Mouse (Mus musculus) forebrain, embryonic 15.5 days (tissue): ENCODE measurements around the gene Sycp2l. TPM values are rescaled to one million over a fixed set of nuclear protein-coding genes. Genes with fewer than 3 reads are reported as not detected.

Source experiments
- ATAC-seq: fragments of 200-750 bp; cut with Nextera tagmentation; replicated peaks from 2 replicates; pipeline ENCODE4 v1.8.0; 2017; ENCODE audit warnings: mild to moderate bottlenecking, moderate TSS enrichment, moderate library complexity
- H3K27ac ChIP-seq: fragments of 300-500 bp; sonication (generic); replicated peaks from 2 replicates; pipeline ENCODE4 v1.5.1; 2015; ENCODE audit warnings: mild to moderate bottlenecking, inconsistent platforms
- H3K27me3 ChIP-seq: fragments of 300-500 bp; sonication (generic); 2 replicates; pipeline ENCODE4 v1.6.1; 2015; ENCODE audit warnings: inconsistent platforms
- H3K36me3 ChIP-seq: fragments of 300-500 bp; sonication (generic); 2 replicates; pipeline ENCODE4 v1.6.1; 2015; ENCODE audit warnings: mild to moderate bottlenecking, inconsistent platforms
- H3K4me1 ChIP-seq: fragments of 300-500 bp; sonication (generic); 2 replicates; pipeline ENCODE4 v1.6.1; 2015; ENCODE audit warnings: inconsistent platforms
- H3K4me2 ChIP-seq: fragments of 300-500 bp; sonication (generic); replicated peaks from 2 replicates; pipeline ENCODE4 v1.6.1; 2015; ENCODE audit warnings: mild to moderate bottlenecking, inconsistent platforms
- H3K4me3 ChIP-seq: fragments of 300-500 bp; sonication (generic); 2 replicates; pipeline ENCODE4 v1.5.1; 2015; ENCODE audit warnings: mild to moderate bottlenecking, inconsistent platforms
- H3K9ac ChIP-seq: fragments of 300-500 bp; sonication (generic); replicated peaks from 2 replicates; pipeline ENCODE4 v1.6.1; 2015; ENCODE audit warnings: mild to moderate bottlenecking, inconsistent platforms
- H3K9me3 ChIP-seq: fragments of 300-500 bp; sonication (generic); 2 replicates; pipeline ENCODE4 v1.6.1; 2016; ENCODE audit warnings: inconsistent platforms
- WGBS: fragments of 180-500 bp; shearing (Covaris S2); methylation state at CpG from one replicate; pipeline ENCODE4 v1.1.7; 2015; ENCODE audit warnings: mixed read lengths; 5-methylcytosine and 5-hydroxymethylcytosine counted together
- polyA plus RNA-seq: library from polyadenylated mRNA; unstranded; fragments of >200 nt; fragmentation: Nextera tagmentation; extraction: Ambion mirVana; gene quantifications from 2 replicates; pipeline ENCODE4 v1.2.1, GENCODE M21; 2015

The Sycp2l gene
- polyA plus RNA-seq, 1 experiment from 2014 or later, result not detected

GRCm38 (mm10) chr13:41091271-41091670 lies 22.8 kb upstream of the Sycp2l start:
- Histone ChIP-seq H3K36me3 (no peaks in the 10 kb centered on the region), H3K27me3 (no peaks in the 10 kb centered on the region), H3K9ac (no peak overlapping the region), H3K27ac (no peak overlapping the region), H3K4me3 (no peak overlapping the region), H3K4me2 (no peak overlapping the region), H3K9me3 (no peaks in the 10 kb centered on the region), H3K4me1 (no peaks in the 10 kb centered on the region)
- no peak for ATAC-seq
- 50% methylated on average over 10 of the region's 10 CpGs for WGBS

- no peaks in the 10 kb centered on the region for H3K27me3 ChIP-seq
- no peak for ATAC-seq
- no peaks in the 10 kb centered on the region for H3K36me3 ChIP-seq
- no peak overlapping the region for H3K4me2 ChIP-seq
- H3K4me3 ChIP-seq, result no peak overlapping the region
- H3K4me1 ChIP-seq, result no peaks in the 10 kb centered on the region
- H3K9me3 ChIP-seq, result no peaks in the 10 kb centered on the region
- H3K9ac ChIP-seq, result no peak overlapping the region
- no peak overlapping the region for H3K27ac ChIP-seq
- WGBS, result 81% methylated on average over 10 of the region's 10 CpGs
These were observed 19.9 kb upstream of the Sycp2l start for GRCm38 (mm10) chr13:41094160-41094559.

- no peak overlapping the region for H3K4me2 ChIP-seq
- H3K27ac ChIP-seq, result no peak overlapping the region
- no peaks in the 10 kb centered on the region for H3K9me3 ChIP-seq
- H3K4me3 ChIP-seq, result no peak overlapping the region
- H3K27me3 ChIP-seq, result no peaks in the 10 kb centered on the region
- no peak for ATAC-seq
- H3K36me3 ChIP-seq, result no peaks in the 10 kb centered on the region
- 84% methylated on average over 16 of the region's 16 CpGs for WGBS
- no peaks in the 10 kb centered on the region for H3K4me1 ChIP-seq
- H3K9ac ChIP-seq, result no peak overlapping the region
These were observed 16.6 kb upstream of the Sycp2l start for GRCm38 (mm10) chr13:41097324-41098058.

GRCm38 (mm10) chr13:41098325-41098724 lies 15.8 kb upstream of the Sycp2l start:
- H3K27me3 ChIP-seq, result no peaks in the 10 kb centered on the region
- WGBS, result 90% methylated on average over 15 of the region's 15 CpGs
- H3K27ac ChIP-seq, result no peak overlapping the region
- no peaks in the 10 kb centered on the region for H3K4me1 ChIP-seq
- H3K9me3 ChIP-seq, result no peaks in the 10 kb centered on the region
- H3K4me2 ChIP-seq, result no peak overlapping the region
- no peak overlapping the region for H3K9ac ChIP-seq
- no peak for ATAC-seq
- H3K4me3 ChIP-seq, result no peak overlapping the region
- no peaks in the 10 kb centered on the region for H3K36me3 ChIP-seq

- Histone ChIP-seq H3K9me3 (no peaks in the 10 kb centered on the region), H3K36me3 (no peaks in the 10 kb centered on the region)
- no peak for ATAC-seq
These were observed 14.1 kb upstream of the Sycp2l start for GRCm38 (mm10) chr13:41100031-41100430.

GRCm38 (mm10) chr13:41103841-41104525 lies 10.1 kb upstream of the Sycp2l start:
- H3K9me3 ChIP-seq, result no peaks in the 10 kb centered on the region
- H3K27me3 ChIP-seq, result no peaks in the 10 kb centered on the region
- no peak overlapping the region for H3K4me3 ChIP-seq
- no peak for ATAC-seq
- H3K27ac ChIP-seq, result no peak overlapping the region
- no peaks in the 10 kb centered on the region for H3K36me3 ChIP-seq
- no peaks in the 10 kb centered on the region for H3K4me1 ChIP-seq
- H3K4me2 ChIP-seq, result no peak overlapping the region
- WGBS, result 71% methylated on average over 12 of the region's 12 CpGs
- H3K9ac ChIP-seq, result no peak overlapping the region

More at GRCm38 (mm10) chr13:41100031-41100430, 14.1 kb upstream of the Sycp2l start:
- no peak overlapping the region for H3K27ac ChIP-seq
- no peaks in the 10 kb centered on the region for H3K27me3 ChIP-seq
- no peaks in the 10 kb centered on the region for H3K4me1 ChIP-seq
- H3K9ac ChIP-seq, result no peak overlapping the region
- no peak overlapping the region for H3K4me3 ChIP-seq
- H3K4me2 ChIP-seq, result no peak overlapping the region
- WGBS, result 96% methylated on average over 2 of the region's 2 CpGs

- no peaks in the 10 kb centered on the region for H3K4me1 ChIP-seq
- no peaks in the 10 kb centered on the region for H3K36me3 ChIP-seq
- H3K4me2 ChIP-seq, result no peak overlapping the region
- H3K27ac ChIP-seq, result no peak overlapping the region
- H3K9ac ChIP-seq, result no peak overlapping the region
- H3K27me3 ChIP-seq, result no peaks in the 10 kb centered on the region
- H3K9me3 ChIP-seq, result no peaks in the 10 kb centered on the region
- 96% methylated on average over 13 of the region's 13 CpGs for WGBS
- no peak overlapping the region for H3K4me3 ChIP-seq
- ATAC-seq, result no peak
These were observed 8.6 kb upstream of the Sycp2l start for GRCm38 (mm10) chr13:41105541-41105940.

GRCm38 (mm10) chr13:41110935-41111334 lies 3.2 kb upstream of the Sycp2l start, which contains the start of gene Gcm2:
Gcm2 (minus strand) TSS chr13:41111035.
- H3K27ac ChIP-seq, result no peak within 1 kb of the TSS
- H3K36me3 ChIP-seq, result no peaks in the 10 kb centered on the region
- no peaks in the 10 kb centered on the region for H3K9me3 ChIP-seq
- no peak within 1 kb of the TSS for H3K4me2 ChIP-seq
- ATAC-seq, result no peak
- no peaks in the 10 kb centered on the region for H3K4me1 ChIP-seq
- 78% methylated on average over 3 of the region's 3 CpGs for WGBS
- H3K9ac ChIP-seq, result no peak within 1 kb of the TSS
- no peak within 1 kb of the TSS for H3K4me3 ChIP-seq
- H3K27me3 ChIP-seq, result no peaks in the 10 kb centered on the region; the same call in 1 of the 2 replicates

GRCm38 (mm10) chr13:41119152-41119945 lies 5.2 kb downstream of the Sycp2l start:
- H3K4me2 ChIP-seq, result no peak overlapping the region
- no peaks in the 10 kb centered on the region for H3K9me3 ChIP-seq
- H3K36me3 ChIP-seq, result no peaks in the 10 kb centered on the region
- no peak overlapping the region for H3K4me3 ChIP-seq
- H3K27me3 ChIP-seq, result no peaks in the 10 kb centered on the region
- H3K27ac ChIP-seq, result no peak overlapping the region
- H3K9ac ChIP-seq, result no peak overlapping the region
- no peak for ATAC-seq
- 0 out of 2 replicates have a peak, but pooled peaks cover 5% of the 10 kb centered on the region for H3K4me1 ChIP-seq
- WGBS, result 32% methylated on average over 9 of the region's 9 CpGs

GRCm38 (mm10) chr13:41123666-41124225 lies 9.6 kb downstream of the Sycp2l start:
- no peaks in the 10 kb centered on the region for H3K9me3 ChIP-seq
- H3K4me1 ChIP-seq, result 0 out of 2 replicates have a peak, but pooled peaks cover 5% of the 10 kb centered on the region
- 36% methylated on average over 6 of the region's 6 CpGs for WGBS
- no peaks in the 10 kb centered on the region for H3K36me3 ChIP-seq
- H3K9ac ChIP-seq, result no peak overlapping the region
- ATAC-seq, result no peak
- H3K4me2 ChIP-seq, result no peak overlapping the region
- no peak overlapping the region for H3K4me3 ChIP-seq
- H3K27me3 ChIP-seq, result no peaks in the 10 kb centered on the region
- no peak overlapping the region; the same call in 1 of the 2 replicates for H3K27ac ChIP-seq

- no peak overlapping the region for H3K4me2 ChIP-seq
- no peak overlapping the region for H3K9ac ChIP-seq
- H3K4me3 ChIP-seq, result no peak overlapping the region
- H3K9me3 ChIP-seq, result no peaks in the 10 kb centered on the region
- ATAC-seq, result no peak
- H3K4me1 ChIP-seq, result 0 out of 2 replicates have a peak, but pooled peaks cover 5% of the 10 kb centered on the region
- no peak overlapping the region for H3K27ac ChIP-seq
- WGBS, result 89% methylated on average over 8 of the region's 8 CpGs
- no peaks in the 10 kb centered on the region for H3K36me3 ChIP-seq
- H3K27me3 ChIP-seq, result no peaks in the 10 kb centered on the region
These were observed 14.2 kb downstream of the Sycp2l start for GRCm38 (mm10) chr13:41128326-41128725.
